Mouse (Mus musculus): ENCODE data around the gene Cop1.
"Not testable (repeated sequence)": the region's sequence is repeated elsewhere in the genome, so short reads cannot be mapped to it uniquely, and the experiment has no call there.

Gene Cop1

DNA sequence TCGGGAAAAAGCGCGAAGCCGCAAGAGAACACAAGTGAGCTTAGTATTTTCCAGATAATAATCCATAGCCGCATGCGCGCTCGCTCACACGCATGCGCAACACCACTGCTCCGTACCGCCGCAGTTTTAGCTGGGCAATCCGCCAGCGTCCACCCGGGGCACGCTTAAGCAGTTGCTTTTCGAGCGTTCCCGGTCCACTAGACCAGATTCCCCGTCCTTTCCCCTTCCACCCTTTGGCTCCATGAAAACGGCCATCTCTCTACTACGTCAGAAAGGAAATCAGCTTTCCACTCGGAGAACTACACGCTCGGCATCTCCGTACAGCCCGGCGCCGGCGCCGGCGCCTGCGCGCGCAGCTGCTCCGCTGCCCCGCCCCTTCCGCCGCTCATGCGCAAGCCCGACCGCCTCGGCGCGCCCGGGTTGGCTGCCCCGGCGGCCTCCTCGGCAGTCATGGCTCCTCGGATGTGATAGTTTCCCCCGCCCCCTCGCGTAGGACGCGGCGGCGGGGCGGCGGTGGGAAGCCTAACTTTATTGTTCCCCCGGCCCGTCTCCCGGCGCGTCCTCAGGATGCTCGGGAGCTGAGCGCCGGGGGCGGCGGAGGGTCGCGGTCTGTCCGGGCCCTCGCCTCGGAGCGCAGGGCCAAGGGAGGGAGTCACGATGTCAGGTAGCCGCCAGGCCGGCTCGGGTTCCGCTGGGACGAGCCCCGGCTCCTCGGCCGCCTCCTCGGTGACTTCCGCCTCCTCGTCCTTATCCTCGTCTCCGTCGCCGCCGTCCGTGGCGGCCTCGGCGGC lies at the start of gene Cop1:
TSS of gene Cop1 (plus strand) at position 540 of the 791 bp plus-strand sequence.
- peak; percentile 87 for DNase-seq (ENCODE audit: low spot score)

DNA sequence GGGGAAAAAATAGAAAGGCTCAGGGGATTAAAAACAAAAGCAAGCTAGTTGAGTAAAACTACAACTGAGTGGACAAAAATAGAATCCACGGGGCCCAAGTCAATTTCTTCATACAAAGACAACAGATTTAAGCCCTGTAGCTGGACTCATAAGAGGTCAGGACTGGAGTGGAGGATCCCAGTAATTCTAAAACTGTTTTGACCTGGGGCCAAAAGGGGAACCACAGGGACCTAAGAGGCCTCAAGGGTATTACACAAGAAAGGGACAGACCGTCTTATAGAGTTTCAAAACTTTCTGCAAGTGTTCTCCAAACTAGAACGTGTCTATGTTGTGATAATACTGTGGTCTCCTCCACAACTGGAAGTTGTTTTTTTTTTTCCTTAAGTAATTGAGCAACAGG lies 45.4 kb upstream of the Cop1 start:
- no peak for DNase-seq (ENCODE audit: low spot score)

DNA sequence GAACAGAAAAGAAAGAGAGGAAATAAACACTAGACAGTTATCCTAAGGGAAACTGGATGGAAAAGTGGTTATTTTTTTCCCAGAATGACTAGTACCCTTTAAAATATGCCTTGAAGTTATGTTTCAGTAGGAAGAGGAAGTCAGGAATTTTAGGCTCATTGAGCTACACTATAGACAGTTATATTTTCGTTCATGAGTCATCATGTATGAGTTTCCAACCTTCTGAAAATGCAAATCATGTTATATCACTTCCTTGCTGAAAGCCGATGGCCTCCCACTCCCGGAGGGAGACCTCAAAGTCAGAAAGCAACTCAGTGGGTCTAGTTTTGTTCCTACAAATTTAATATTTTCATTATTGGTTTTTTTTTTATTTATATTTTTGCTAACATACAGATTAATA lies 33.5 kb upstream of the Cop1 start:
- DNase-seq (ENCODE audit: low spot score), result no peak

DNA sequence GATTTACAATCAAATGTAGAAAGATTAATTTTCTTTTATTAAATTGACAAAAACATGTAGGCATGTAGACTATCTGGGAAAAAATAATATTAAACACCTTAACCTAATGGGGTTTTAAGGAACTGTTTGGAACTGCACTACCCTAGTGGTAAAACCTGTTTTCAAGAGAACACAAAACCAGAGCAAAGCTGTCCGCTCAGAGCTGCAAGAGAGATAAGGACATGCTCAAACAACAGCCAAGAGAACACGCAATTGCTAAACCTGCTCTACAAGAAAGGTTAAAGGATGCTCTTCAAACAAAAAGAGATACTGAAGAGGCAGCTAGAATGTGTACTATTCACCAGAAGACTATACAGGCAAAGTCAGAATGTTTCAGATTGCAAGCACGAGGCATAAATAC lies 32.5 kb upstream of the Cop1 start:
- no peak for DNase-seq (ENCODE audit: low spot score)

DNA sequence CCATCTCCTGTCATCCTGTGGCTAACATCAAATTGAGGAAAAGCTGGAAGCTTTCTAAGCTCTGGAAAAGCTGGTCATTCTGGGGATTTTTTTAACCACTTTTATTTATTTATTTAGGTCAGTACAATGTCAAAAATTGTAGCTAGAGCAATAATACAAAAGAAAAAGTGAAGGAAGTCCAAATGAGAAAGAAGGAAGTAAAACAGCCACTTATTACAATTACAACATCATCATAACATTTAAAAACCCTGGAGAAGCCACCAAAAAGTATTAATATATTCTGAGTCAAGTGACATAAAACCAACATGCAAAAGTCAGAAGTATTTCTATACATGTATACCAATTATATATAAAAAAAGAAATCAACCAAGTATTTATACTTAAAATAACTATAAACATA lies 30.9 kb upstream of the Cop1 start:
- DNase-seq (ENCODE audit: low spot score), result no peak

DNA sequence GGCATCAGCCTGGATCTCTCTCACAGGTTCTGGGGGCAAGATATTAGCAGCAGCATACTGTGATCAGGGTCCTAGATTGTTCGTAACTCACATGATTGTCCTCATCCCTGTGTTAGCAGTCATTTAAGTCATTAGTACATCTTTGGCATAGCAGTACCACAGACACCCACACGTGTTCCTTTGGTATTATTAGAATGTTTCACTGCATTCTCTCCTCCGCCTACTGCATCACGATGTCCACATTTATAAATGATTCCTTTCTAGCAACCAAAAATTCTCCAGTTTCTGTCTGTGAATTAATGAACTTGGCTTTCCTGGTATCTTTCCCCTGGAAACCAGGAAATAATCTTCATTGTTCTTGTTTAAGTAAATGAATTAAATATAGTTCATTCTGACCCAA lies 20.4 kb upstream of the Cop1 start:
- DNase-seq (ENCODE audit: low spot score), result no peak

DNA sequence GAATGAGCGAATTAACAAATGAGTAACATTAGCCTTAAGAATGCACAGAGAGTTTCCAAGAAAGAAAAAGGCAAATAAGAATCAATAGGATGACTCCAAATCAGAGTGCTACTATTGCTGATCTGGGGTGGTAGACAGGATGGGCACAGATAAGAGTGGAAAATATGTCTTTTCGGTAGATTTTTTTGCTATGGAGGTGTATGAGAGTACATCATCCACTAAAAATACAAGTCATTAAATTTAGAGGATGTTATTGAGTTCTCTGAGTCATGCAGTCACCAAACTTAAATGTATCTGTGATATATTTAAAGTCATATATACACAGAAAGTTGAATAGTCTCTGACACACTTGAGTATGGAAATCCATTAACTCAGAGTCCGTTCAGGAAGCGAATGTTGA lies 14.7 kb upstream of the Cop1 start:
- no peak for DNase-seq (ENCODE audit: low spot score)

DNA sequence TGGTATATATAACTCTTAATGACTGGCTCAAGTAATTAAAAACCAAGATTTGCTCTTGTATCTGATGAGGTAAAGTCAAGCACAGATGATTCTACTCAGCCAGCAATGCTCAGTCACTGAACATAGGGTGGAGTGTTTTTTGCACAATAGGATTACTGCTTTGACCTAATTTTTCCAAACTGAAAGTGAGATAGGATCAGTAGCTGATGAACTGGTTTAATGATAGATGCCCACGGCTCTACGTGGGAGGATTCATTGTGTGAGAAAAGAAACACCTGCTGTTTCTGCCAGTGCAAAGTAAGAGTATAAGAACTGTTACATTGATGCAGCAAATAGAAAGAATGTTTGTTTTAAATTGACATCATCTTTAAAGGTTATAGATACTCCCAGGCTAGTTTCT lies 10.1 kb upstream of the Cop1 start:
- DNase-seq (ENCODE audit: low spot score), result no peak

DNA sequence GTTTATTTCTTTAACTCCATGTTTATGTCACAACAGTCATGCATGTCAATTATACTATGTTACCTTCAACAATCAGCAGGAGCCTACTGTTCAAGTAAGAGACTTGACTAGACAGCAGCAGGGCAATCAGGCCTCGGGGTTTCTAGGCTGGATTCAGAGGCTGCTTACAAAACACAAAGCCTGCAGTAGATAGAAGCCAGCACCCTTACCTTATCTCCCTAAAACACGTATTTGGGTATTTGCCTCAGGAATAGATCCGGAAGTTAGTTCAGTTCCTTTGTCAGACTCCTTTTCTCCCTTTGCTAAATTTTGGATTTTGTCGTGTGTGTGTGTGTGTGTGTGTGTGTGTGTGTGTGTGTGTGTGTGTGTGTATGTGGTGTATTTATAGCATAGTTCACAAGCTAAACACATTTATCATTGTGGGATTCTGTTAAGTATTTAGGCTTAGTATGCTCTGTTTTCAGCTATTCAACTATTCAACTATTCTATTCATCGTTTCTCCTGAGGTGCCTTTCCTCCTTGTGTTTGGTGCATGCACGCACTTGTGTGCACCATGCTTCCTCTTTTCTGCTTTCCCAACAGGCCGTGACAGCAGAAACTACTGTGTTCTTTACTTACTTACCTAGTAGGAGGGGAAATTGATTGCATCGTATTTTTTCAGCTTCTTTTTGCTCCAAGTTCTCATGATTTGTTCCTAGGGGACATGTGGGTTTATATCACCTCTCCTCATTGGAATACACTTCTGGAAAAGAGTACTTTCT lies 6.9 kb upstream of the Cop1 start:
- no peak for DNase-seq (ENCODE audit: low spot score)

DNA sequence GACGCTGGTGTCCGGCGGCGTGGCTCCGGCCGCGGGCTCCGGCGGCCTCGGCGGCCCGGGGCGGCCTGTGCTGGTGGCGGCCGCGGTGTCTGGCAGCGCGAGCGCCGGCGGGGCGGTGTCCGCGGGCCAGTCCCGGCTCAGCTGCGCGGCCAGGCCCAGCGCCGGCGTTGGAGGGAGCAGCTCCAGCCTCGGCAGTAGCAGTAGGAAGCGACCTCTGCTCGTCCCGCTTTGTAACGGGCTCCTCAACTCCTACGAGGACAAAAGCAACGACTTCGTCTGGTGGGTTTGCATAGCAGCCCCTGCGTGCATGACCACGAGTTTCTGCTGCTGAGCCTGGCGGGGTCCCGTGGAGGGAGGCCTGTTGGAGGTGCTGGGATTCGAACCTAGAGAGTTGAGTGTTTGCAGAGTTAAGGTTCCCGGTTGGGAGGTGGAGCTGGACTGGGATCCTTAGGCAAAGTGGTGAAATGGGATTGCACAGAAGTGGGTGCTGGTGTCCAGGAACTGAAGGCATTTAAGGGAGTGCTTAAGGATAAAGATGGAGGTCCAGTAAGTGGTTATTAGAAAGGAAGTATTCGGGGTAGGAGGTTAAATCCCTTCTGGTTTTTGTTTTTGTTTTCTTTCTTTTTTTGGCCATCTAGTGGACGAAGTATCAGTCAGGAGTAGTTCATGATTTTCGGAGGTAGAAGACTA lies 597 bp downstream of the Cop1 start:
- not testable (repeated sequence) for DNase-seq (ENCODE audit: low spot score)

DNA sequence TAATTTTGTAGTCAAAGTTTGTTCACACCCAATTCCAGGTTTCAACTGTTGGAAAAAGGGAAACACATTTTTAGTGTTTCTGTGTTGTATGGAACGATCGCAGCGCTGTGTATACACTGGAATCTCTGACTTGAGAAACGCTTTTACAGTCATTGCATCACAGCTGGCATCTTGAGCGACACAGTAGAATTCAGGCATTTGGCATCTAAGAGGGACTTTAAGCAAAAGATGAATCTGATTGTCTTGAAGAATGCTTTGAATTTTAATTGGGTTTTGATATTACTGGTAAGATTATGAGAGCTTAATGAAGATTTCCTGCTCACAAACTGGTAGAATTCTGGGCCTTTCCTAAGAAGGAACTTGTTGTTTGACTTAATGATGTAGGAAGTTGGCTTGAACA lies 1.3 kb downstream of the Cop1 start:
- no peak for DNase-seq (ENCODE audit: low spot score)

DNA sequence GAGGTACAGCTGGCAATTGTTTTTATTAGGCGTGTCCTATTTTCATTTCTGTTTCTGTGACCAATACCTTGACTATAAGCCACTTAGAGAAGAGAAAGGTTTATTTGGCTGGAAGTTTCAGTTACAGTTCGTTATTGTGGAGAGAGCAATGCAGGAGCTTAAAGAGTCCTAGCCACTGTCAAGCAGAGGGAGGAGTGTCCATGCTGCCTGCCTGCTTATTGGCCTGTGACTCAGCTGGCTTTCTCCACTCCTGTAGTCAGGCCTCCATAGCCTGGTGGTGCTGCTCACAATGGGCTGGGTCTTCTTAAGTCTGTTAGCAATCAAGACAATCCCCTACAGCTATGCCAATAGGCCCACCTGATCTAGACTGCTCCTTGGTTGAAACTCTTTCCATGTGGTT lies 2.4 kb downstream of the Cop1 start:
- DNase-seq (ENCODE audit: low spot score), result no peak

DNA sequence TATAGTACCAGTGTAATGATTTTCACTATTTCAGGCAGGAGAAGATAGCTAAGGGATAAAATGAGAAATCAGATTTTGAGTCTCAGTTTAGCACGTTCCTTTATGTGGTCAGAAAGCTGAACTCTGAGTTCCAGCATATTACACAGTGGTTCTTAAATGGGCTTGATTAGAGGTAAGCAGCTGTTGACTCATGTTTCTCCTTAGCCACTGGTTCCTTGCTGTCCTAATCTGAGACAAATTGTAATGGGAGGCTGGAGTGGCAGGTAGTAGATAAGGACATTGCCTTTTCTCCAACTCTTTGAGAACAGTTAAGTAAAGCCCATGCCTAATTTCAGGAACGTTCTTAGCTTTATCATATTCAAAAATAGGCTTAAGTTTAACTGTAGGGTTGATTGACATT lies 3.6 kb downstream of the Cop1 start:
- no peak for DNase-seq (ENCODE audit: low spot score)

DNA sequence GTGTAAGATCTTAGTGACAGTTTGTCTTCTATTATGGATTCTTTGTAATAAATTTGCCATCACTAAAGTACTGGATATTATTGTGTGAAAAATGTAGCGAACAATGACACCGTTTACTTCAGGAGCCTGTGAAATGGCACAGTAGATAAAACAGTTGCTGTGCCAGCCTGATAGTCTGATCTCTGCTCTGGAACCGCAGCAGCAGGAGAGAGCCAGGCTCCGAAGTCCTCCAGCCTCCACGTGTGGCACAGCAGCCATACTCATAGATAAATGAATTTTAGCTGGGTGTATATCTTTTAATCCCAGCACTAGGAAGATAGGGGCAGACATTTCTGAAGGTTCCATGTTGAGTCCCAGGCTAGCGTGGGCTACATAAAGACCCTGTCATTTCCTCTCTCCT lies 6.0 kb downstream of the Cop1 start:
- no peak for DNase-seq (ENCODE audit: low spot score)

DNA sequence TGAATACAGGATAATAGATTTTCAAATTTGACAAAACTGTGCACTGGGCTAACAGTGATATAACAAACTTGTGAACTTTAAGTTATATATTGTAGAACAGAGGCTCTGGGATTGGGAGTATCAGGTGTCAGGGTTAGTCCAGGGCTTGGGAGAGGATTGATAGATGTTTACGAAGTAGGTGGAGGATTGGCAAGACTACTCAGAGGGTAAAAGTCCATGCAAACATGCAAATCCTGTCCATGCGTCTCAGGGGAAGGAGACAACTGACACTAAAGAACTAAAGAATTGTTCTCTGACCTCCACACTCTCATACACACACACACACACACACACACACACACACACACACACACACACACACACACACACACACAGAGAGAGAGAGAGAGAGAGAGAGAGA lies 18.2 kb downstream of the Cop1 start:
- DNase-seq (ENCODE audit: low spot score), result no peak

DNA sequence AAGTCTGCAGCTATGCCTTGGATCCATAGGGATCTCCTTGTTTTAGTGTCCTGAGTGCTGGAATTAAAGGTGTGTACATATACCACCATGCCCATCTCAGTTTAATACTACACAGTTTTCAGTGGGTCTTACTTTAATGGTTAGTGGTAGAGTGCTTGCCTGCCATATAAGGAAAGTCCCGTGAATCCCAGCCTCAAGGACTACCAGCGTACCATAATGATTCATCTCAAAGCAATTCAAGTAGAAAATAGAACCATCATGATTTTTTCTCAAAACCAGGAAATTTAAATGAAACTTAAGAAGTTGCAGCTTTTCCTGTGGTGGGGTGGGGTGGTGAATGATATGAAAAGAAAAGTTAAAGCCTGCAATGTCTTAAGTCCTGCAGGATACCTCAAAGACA lies 21.0 kb downstream of the Cop1 start:
- no peak for DNase-seq (ENCODE audit: low spot score)

DNA sequence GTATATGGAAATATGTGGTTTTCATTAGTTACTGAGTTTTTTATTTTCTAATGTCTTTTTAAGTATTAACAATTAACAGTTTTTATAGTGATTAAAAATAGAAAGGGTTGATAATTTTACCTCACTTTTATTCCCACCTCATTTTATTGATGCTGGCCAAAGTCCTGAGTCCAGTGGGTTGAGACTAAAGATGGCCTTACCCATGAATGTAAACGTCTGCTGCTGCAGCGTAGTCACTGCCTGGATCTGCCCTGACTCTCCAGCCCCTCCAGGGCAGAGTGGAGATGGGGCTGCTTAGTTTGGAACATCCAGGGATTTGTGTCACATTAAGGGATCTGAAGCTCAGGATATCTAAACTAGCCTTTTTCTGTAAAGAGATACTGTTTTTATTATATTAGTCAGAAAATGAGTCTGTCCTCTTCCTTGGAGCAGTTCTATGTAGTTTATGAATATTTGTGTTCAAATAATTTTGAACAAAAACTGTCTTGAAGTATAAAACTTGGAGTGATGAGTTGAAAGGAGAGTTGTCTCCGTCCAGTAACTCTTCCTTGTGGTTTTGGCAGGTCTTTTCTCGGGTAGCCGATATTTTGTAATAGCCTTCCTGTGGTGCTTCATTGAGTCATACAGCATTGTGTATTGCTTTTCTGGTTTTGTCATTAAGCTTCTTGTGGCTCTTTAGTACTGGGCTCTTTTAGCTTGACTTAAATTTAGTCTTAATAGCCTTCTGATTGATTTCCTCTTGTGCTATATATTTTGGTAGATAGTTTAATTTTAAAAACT lies 23.0 kb downstream of the Cop1 start:
- DNase-seq (ENCODE audit: low spot score), result no peak

DNA sequence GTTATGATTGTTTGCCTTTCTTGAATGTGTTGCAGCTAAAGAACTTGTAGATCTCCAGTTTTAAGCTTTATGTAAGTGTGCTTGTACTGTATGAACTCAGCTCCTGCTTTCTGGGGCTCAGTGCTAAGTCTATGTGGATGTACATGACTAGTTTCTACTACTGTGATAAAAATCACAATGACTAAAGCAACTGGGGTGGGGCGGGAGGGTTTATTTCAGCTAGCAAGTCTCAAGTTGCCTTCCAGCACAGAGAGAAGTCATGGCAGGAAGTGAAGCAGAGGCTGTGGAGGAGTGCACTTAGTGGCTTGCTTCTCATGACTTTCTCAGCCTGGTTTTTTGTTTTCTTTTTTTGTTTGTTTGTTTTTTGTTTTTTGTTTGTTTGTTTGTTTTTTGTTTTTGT lies 24.4 kb downstream of the Cop1 start:
- DNase-seq (ENCODE audit: low spot score), result no peak

DNA sequence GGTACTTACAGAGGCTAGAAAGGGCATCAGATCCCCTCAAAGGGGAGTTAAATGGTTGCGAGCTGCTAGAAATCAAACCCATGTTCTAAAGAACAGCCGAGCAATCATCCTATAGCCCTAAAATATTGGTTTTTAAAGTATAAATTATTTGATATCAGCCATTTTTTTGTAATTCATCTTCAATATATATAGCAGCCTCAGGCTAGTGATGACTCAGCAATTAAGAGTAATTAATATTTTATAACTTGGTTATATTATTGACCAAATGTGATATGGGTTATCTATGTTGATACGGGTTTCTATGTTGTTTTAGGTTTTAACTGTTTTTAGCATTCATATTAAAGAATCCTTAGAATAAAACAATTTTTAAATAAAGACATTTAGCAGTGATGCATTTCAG lies 31.7 kb downstream of the Cop1 start:
- no peak for DNase-seq (ENCODE audit: low spot score)

DNA sequence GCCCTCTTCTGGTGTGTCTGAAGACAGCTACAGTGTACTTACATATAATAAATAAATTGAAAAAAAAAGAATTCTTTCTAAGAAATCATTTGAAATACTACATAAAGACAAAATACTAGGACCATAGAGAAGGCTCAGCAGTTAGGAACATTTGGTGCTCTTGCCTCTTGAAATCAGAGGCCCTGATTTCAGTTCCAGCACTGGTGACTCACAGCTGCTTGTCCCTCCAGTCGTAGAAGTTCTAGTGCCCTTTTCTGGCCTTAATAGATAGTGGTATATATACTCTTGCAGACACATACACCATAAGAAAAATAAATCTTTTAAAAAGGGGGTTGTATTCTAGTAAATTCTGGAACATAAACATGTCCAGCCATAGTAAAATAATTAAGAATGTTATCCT lies 48.0 kb downstream of the Cop1 start:
- no peak for DNase-seq (ENCODE audit: low spot score)

DNA sequence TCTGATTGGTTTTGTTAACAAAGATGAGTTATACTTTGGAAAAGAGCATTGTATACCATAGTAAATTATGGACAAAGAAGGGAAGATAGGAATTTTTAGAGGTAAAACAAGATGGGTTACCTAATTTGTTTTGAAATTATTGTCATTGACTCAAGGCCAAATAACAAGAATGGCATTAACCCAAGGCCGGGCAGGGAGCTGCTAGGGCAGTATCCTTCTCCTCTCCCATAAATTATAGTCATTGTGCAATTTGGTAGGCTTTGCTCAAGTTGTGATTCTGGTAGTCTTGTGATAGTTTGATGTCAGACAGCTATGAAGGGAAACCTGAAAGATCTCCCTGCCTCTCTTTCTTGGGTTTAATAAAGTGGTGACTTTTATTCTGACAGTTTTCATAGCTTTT lies 49.7 kb downstream of the Cop1 start:
- no peak for DNase-seq (ENCODE audit: low spot score)

DNA sequence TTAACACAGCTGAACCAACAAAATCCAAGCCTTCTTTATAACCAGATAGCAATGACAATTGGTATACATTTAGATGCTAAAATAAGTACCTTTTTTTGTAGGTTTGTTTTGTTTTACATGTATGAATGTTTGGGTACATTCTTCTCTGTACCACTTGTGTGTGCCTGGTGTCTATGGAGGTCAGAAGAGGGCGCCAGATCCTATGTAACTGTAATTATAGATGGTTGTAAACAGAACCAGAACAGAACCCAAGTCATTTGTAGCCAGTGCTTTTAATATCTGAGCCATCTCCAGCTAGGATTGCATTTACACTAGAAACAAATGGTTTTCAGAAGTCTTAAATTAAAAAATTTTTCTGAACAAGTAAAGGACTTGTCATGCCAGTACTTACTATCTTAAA lies 54.7 kb downstream of the Cop1 start:
- DNase-seq (ENCODE audit: low spot score), result no peak
